Mouse (Mus musculus) left cerebral cortex, postnatal 14 days (tissue): ENCODE data around the gene Synpr. TPM values are rescaled to one million over a fixed set of nuclear protein-coding genes. Genes with fewer than 3 reads are reported as not detected.
A peak's percentile ranks its signal among the peaks of the same experiment; 100 is the strongest.

Experiments
- DNase-seq, 2 experiments: peaks; one replicate each; pipeline ENCODE4 v3.0.0; 2021 to 2022; ENCODE audit warnings: low spot score in 2 of 2, mixed read lengths in 1 of 2
- intact Hi-C: fragments of 180-260 bp; cut with DNase I; formaldehyde crosslinking; loops from one replicate; pipeline ENCODE4 v1.15.1; 2025
- total RNA-seq, 2 experiments: library from RNA; stranded (reverse); gene quantifications; 2 replicates each; pipeline ENCODE4 v1.2.3; 2021

Synpr gene
- total RNA-seq, 2 experiments from 2014 or later = 129 to 151 TPM

DNA sequence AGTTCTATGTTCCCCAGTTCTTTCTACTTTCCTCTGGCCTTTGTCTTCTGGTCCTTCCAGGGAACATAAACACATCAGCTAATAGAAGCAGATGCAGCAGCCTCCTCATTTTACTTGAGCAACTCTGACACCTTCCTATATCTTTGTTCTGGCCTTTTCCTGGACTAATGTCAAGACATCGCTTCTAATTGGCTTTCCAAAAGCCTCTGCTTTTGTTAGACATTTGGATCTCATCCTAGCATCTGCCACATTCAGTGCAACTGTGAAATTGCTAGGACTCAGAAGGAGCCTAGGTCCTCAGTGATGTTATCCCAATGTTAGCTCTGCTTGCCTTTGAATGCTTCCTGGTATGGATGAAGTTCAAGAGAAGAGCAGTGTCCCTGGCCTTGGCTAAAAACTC is 193.2 kb downstream of the Synpr start:
- no peak for DNase-seq
- intact Hi-C loops = no loop called here

- DNase-seq = no peak
- intact Hi-C loops = no loop called here
Measured at GRCm38 (mm10) chr14:13505355-13505754, 220.8 kb downstream of the Synpr start.

GRCm38 (mm10) chr14:13518608-13519139 is 234.1 kb downstream of the Synpr start:
- intact Hi-C loops = no loop called here
- DNase-seq = peak; percentile 6 to 7

DNA sequence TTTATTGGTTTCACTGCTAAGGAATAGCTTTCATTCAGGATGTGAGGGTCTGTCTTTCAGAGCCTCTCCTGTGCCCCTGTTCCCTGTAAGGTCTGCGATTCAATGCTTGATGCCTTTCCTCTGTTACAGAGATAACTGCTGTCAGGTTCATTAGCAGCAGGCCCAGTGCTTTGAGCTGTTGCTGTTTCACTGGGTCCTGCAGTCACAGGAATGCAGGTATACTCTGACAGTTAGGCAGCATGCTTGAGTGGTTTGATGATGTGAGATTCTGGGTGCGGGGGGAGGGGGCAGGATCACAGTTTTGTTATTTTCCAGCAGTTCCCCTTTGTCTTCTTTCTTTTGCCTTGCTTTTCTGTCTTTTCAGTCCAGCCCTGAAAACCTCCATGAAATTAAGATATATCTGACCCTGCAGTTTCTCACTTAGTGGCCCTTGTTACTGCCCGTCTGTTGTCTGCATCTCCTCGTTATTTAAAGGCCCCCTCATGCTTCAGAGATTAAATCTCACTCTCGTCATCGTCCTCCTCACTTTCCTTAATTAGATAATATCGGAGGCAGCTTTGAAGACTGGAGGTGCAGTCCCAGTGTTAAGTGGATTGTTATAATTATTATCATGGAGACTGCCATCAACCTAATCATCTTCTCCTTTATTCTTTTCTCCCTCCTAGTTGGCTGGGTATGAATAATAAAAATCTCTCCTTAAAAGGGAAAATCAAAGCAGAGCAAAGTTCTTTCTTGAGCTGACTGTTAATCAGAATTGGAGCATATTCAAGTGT is 234.8 kb downstream of the Synpr start:
- intact Hi-C loops = no loop called here

GRCm38 (mm10) chr14:13547746-13548145 is 263.2 kb downstream of the Synpr start:
- intact Hi-C loops = no loop called here
- DNase-seq = no peak

More for the DNA sequence above, 234.8 kb downstream of the Synpr start:
- DNase-seq = no peak

DNA sequence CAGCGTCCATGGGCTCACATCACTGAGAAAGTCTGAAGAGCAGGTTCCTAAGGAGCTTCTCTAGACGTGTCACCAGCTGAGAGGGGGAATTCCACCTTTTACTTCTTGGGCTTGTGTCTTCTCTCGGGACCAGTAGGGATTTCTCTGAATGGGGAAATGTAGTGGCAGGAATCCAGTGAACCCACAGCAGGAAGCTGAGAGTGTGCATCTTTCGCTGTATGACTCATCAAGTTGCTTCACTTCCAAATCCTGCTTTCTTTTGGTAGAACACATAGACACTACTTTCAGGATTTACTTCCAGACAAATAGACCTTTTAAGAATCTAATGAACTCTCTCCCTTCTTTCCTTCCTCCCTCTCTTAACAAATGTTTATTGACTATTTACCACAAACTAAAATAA is 266.6 kb downstream of the Synpr start:
- intact Hi-C loops = no loop called here
- DNase-seq = peak; percentile 9 to 28

GRCm38 (mm10) chr14:13553616-13554370 is 269.2 kb downstream of the Synpr start:
- no peak for DNase-seq
- intact Hi-C loops = no loop called here

DNA sequence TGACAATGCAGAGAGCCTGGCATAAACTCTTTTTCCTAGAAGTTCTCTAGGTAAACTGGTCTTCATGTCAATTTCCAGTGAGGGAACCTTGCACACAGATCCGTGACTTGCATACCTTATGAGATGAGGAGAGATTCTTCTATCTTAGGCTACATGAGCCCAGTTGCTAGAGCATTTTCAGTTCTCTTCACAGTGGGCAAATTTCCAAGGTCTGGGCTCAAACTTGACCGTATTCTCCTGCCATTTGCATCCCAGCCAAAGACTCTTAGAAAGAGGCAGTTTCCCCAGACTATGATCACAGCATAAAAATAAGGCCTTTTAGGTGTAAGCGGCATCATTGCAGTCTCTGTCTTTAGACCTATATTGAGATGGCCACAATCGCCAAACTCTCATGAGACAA is 270.1 kb downstream of the Synpr start:
- intact Hi-C loops = no loop called here
- peak in 1 of 2 experiments; percentile 5 for DNase-seq

DNA sequence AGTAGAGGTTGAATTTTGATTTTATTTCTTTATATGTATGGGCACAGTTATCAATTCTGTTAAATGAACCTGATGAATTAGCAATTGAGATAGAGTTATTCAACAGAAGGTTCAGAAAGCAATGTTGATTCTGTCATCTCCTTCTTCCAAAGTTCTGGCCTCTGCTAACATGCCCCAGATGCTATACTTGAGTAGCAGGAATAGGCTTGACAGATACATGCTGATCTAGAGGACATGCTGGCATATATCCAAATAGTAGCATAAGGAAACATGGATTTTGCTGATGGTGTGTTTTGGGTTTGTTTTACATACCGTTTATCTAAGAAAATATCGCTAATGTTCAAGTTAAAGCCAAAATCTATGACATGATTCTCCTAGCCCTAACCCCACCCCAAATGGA is 273.5 kb downstream of the Synpr start:
- intact Hi-C loops = no loop called here
- no peak for DNase-seq

GRCm38 (mm10) chr14:13567250-13567649 is 282.7 kb downstream of the Synpr start:
- intact Hi-C loops = no loop called here

DNA sequence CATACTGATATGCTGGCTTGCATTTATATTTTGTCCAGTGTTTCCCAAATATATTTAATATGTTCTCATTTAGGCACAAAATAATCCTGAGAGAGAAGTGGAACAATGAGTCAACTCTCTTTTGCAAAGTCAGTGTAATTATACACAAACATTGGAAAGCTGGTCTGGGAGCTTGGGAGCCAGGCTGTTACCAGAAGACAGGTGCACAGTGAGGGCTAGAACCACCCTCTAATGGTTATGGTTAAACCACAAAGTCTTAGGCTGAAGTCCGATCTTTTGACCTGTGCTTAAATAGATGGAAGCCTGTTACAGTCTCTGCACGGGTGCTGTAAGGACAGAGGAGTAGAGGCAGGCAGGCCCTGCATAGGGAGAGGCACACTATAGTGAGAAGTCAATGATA is 283.4 kb downstream of the Synpr start:
- DNase-seq = no peak
- intact Hi-C loops = no loop called here

More at GRCm38 (mm10) chr14:13567250-13567649, 282.7 kb downstream of the Synpr start:
- no peak for DNase-seq

GRCm38 (mm10) chr14:13571941-13572340 is 287.4 kb downstream of the Synpr start:
- DNase-seq = no peak
- intact Hi-C loops = no loop called here

DNA sequence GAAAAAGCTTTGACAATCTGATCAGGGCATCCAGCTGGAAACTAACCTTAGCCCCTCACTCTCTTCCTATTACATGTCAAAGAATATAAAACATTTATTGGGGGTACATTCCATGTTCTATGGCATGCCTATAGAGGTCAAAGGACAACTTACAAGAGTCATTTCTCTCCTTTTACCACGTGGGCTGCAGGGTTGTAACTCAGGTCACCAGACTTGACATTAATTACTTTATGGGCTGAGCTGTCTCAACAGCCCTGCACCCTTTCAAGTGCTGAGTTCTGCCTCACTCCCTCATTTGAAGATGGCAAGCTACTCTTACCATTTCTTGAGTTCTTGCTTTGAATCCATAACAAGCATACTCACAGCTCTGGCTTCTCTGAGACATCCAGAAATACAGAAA is 287.9 kb downstream of the Synpr start:
- intact Hi-C loops = no loop called here
- DNase-seq = no peak

DNA sequence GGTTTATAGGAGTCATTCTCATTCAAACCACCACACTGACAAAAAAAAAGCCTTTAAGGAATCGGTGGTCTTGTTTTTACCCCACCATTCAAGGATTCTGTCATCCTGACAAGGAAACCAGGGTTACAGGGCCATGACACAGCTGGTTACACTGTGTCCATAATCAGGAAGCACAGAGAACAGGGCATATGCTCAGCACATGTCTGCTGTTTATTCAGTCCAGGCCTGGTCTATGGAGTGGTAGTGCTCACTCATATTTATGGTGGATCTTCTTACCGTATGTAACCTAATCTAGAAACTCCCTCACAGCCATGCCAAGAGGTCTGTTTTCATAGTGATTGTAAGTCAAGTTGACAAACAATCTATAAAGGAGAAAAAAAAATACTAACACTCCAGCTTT is 293.5 kb downstream of the Synpr start:
- no peak for DNase-seq
- intact Hi-C loops = no loop called here

DNA sequence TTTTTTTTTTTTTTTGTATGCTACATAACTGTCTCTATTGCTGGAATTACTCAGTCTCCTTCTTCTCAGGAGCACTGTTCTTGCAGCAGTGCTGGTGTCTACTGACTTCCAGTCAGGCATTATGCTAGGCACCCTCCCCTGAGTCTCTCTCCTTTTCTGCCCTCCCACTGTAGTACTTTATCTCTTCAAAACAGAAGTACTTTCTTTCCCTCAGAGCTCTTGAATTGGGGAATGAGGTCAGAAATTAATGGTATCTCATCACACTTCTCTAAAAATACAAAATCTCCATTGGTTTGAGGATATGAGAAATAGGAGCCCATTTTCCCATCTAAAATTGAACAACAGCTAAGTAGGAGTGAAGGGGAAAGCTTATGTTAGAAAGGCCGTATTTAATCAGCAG is 294.2 kb downstream of the Synpr start:
- intact Hi-C loops = no loop called here
- DNase-seq = no peak

GRCm38 (mm10) chr14:13593321-13593940 is 308.9 kb downstream of the Synpr start:
- intact Hi-C loops = no loop called here

DNA sequence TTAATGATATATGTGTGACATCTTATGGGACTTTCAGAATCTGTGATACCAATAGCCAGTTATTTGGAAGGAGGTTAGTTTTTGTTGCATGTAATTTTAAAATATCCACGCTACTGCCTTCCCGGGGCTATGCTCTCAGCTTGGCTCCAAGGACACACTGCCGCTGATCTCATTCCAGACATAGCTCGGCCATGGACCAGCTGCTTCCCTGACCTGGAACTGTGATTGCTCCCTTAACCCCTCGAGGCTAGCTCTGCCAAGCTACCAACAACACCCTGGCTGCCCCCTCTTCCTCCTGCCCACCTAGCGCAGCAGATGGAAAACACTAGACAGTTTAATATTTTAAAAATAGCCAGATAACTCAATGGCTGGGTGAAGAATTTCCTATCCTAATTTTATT is 311.7 kb downstream of the Synpr start:
- no peak for DNase-seq
- intact Hi-C loops = no loop called here

More at GRCm38 (mm10) chr14:13593321-13593940, 308.9 kb downstream of the Synpr start:
- peak in 1 of 2 experiments; percentile 7 for DNase-seq

GRCm38 (mm10) chr14:13597204-13597603 is 312.6 kb downstream of the Synpr start:
- intact Hi-C loops = no loop called here
- DNase-seq = no peak

GRCm38 (mm10) chr14:13620531-13620930 is 336.0 kb downstream of the Synpr start:
- intact Hi-C loops = no loop called here

GRCm38 (mm10) chr14:13649865-13650264 is 365.3 kb downstream of the Synpr start:
- DNase-seq = no peak
- intact Hi-C loops = no loop called here

More at GRCm38 (mm10) chr14:13620531-13620930, 336.0 kb downstream of the Synpr start:
- DNase-seq = no peak
